Mouse (Mus musculus): Measurements from ENCODE around the gene Sfxn2.

Sfxn2 gene

GRCm38 (mm10) chr19:46572951-46573937 lies at the start of gene Sfxn2, which contains the start of gene Arl3:
Sfxn2 (plus strand) TSS chr19:46573365.
Arl3 (minus strand) TSS chr19:46573198.
- peak; percentile 99 for DNase-seq (ENCODE audit: low read depth)

DNA sequence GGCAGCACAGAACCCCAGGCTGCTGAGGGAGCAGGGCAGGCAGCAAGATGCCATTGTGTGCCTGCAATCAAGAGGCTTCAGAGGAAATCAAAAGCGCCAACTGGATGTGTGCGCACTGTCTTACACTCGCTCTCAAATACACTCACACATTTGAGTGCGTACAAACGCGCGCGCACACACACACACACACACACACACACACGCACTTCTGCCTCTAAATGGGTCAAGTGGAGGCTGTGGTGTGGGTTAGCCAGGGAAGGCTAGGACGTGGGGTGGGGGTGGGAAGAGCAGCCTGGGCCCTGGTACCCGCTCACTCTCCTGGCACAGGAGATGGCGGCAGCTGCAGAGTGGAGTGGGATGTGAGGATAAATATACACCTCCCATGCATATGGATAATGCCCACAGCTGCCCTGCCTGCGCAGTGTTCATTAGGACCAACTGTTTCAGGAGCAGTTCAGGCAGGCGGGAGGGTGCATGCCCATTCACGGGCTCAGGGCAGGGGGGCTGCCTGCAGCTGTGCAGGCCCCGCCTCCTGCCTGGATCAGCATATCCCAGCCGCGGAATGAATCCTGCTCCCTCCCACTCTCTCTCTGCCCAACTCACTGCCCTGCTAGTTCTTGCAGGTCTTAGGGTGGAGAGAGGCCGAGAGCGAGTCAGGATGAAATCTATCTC lies 49.5 kb upstream of the Sfxn2 start:
- DNase-seq (ENCODE audit: low read depth): peak; percentile 85

- no peak for DNase-seq (ENCODE audit: low read depth)
Measured at GRCm38 (mm10) chr19:46524152-46524544, 49.0 kb upstream of the Sfxn2 start.

GRCm38 (mm10) chr19:46524601-46525321 lies 48.4 kb upstream of the Sfxn2 start:
- peak; percentile 68 for DNase-seq (ENCODE audit: low read depth)

DNA sequence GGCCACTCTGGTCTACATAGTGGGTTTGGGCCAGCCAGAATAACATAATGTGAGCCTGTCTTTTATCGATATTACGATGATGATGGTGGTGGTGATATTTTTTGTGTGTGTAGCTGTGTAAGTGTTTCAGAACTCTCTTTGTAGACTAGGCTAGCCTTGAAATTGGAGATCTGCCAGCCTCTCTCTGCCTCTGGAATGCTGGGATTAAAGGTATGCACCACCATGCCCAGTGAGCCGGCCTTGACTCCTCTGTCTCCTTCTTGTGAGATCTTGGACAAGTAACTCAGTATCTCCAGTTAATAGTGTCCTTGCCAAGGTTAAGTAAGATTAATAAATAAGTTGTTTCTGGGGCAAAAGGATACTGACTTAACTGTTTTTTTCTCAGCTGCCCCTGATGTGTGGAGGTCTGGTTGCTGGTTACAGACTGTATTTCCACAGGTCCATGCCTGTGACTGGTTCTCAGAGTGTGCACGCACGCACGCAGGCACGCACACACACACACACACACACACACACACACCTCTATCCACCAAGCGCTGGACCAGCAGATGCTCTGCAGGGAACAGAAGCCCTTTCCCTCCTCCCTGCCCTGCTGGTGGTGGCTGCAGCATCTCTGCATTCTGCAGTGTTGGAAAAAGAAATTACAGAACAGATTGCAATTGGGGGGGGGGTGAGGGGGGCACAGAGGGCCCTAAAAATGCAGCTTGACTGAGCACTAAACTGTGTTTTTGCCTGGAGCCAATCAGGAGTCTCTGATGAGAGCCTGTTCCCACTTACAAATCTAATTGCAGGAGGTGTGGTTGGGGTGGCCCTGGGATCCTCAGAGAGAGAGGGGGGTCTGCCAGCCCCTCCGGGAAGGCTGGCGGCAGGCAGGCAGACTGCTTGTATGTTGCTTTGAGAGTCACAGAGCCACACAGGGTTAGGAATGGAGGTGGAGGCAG lies 47.2 kb upstream of the Sfxn2 start:
- DNase-seq (ENCODE audit: low read depth): peak; percentile 69

- no peak for DNase-seq (ENCODE audit: low read depth)
Measured at GRCm38 (mm10) chr19:46527632-46528528, 45.3 kb upstream of the Sfxn2 start.

DNA sequence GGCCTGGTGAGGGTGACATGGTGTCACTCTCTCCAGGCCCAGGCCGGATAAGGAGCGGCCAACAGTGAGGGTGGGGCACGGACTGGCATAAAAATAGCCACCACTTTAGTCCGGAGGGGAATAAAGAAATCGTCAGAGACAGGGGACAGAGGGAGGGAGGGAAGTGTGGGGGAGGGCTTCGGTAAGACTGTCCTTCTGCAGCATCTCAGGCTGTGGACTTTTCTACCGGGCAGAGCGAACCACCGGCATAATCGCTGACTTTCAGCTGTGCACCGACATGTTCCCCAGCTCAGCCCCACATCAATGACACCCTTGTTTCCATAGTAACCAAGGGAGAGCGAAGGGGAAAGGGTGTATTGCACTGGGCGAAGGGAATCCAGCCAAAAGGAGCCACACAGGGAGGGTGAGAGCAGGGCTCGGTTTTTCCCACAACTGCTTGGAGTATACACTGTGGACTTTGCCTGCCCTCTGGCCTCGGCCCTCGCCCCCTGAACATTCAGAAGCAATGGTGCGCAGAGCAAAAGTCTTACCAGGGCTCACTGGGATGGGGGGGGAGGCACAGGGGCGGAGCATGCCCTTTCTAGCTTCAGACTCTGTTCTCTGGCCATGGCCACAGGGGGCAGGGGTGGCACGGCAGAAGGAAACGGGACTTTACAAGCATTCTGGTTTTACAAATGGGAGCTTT lies 44.5 kb upstream of the Sfxn2 start:
- DNase-seq (ENCODE audit: low read depth): no peak

DNA sequence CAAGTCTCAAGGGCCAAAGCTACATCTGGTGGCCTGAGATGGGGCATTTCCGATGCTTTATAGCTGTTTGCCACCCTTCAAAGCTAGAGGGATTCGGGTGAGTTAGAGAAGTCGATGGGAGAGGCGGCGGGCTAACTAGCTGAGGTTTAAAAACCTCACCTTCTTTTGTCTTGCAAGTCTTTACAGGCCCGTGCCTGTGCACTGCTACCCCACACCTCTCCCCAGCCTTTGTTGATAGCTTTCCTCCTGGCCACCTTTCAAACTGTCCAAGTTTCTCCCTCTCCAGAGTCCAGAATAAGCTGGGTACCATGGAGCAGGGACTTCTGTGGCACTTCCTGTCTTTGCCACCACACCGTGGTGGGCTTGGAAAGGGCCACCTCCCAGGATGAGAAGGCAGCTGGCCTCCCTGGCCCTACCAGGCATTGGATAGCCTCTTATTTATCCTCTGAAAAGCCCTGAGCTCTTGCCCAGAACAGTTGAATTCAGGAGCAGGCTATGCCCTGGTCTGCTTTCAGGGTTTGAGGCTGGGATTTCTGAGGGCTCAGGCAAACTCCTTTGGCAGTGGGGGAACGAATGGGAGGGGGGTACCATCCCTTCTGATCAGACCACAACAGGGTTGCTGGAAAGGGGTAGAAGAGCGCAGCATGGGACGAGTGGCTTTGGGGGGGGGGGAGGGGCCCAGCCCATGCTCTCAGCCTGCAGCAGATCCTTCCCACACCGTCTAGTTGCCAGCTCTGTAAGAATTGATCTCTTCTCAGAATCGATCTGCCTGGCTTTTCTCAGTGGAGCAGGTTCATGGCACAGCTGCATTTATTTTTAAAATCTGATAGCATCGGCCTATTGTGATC lies 43.3 kb upstream of the Sfxn2 start:
- DNase-seq (ENCODE audit: low read depth): no peak

DNA sequence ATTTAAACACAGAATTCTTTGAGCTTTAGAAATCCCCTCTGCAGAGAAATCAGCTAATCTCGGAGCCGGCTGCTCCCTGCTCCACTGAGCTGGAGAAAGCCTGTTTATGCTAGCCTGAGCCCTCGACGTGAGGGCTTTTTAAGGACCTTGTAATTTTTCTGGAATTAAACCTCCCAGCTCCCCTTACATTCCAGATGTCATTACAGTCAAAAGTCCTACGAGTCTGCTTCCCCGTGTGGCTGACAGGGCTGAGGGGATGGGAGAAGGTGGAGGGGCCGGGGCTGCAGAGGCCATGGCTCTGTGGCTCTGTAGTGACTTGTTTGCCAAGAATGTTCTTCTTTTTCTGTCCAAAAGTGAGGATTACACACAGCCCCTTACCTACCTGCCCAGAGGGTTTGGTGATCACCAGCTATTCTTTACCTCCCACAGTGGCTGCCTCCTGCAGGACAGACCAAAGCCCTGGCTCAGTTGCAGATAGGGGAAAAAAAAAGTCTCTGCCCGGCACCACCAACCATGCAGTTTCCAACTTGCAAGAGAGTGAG lies 42.6 kb upstream of the Sfxn2 start:
- no peak for DNase-seq (ENCODE audit: low read depth)

- DNase-seq (ENCODE audit: low read depth): no peak
Measured at GRCm38 (mm10) chr19:46531071-46532030, 41.8 kb upstream of the Sfxn2 start.

DNA sequence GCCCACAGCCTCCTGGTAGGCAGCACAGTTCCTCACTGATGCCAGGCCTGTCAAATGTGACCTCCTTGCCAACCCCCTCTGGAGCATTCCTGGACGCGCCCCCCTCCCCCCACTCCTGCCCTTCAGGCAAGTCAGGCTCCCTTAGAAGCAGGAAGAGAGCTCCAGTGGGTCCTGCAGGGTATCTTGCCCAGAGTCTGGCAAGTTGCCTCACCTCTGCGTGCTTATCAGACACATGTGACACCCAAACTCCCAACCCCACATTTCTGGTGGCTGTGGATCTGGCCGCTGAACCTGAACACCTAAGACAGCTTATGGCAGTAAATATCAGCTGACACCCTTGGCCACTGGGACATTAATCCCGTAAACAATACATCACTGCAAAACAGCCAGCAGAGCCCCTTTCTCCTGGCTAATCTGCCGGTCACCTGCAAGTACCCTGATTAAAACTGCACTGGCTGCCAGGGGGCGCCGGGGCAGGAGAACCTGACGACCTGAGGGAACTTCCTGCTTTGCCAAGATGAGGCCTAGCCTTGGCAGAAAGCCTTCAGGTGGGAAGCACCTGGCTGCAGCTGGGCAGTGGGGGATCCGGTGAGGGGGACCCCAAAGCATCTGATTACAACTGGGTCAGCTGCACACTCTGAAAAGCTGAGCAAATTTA lies 41.0 kb upstream of the Sfxn2 start:
- no peak for DNase-seq (ENCODE audit: low read depth)

GRCm38 (mm10) chr19:46533066-46533465 lies 40.1 kb upstream of the Sfxn2 start:
- DNase-seq (ENCODE audit: low read depth): no peak

DNA sequence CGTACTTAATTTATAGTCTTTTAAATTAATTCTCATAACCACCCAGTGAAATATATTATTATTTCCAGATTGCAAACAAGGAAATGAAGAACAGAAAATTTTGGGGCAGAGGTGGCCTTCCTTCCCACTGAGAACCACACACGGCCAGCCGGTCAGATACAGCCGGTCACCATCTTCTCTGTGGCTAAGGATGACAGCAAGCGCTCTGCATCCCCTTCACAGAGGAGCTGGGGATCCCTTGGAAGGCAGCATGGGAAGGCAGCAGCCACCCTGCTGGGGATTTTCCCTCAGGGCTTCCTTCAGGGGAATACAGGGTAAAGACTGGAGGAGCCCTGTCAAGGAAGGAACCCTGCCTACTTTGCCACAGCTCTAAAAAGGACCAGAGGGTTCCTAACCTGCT lies 39.6 kb upstream of the Sfxn2 start:
- no peak for DNase-seq (ENCODE audit: low read depth)

- DNase-seq (ENCODE audit: low read depth): no peak
Measured at GRCm38 (mm10) chr19:46534542-46535098, 38.5 kb upstream of the Sfxn2 start.

DNA sequence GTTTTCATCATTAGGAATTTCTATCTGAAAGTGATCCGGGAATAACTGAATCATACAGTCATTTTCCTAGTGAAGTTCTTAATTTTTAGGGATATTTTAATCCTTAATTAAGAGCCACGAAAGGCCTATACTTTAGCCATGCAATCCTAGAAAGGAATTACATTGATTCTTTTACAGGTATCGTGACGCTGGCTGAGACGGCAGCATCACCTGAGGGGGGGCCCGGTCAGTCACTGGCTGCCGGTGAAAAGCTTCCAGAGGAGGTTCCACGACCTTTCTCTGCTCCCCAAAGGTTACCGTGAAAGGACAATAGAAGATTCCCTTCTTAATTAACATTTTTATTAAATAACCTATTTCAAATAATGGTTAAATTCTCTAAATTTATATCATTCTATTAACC lies 35.8 kb upstream of the Sfxn2 start:
- DNase-seq (ENCODE audit: low read depth): no peak

GRCm38 (mm10) chr19:46538213-46538612 lies 35.0 kb upstream of the Sfxn2 start:
- DNase-seq (ENCODE audit: low read depth): no peak
